Mouse (Mus musculus) heart, postnatal 0 days (tissue): Measurements from ENCODE around the gene 1700016D06Rik. TPM values are rescaled to one million over a fixed set of nuclear protein-coding genes. Genes with fewer than 3 reads are reported as not detected.
A peak's percentile ranks its signal among the peaks of the same experiment; 100 is the strongest.

ENCODE experiments used
- ATAC-seq: fragments of 200-750 bp; cut with Nextera tagmentation; 2 replicates; pipeline ENCODE4 v1.8.0; 2017; ENCODE audit warnings: low read depth, moderate number of reproducible peaks, moderate library complexity; ENCODE audit not compliant: insufficient read depth
- DNase-seq: peaks from one replicate; pipeline ENCODE4 v3.0.0-alpha.2; 2016; ENCODE audit warnings: low spot score
- H3K27ac ChIP-seq: fragments of 300-500 bp; sonication (generic); 2 replicates; pipeline ENCODE4 v1.5.1; 2014; ENCODE audit warnings: low read depth, mild to moderate bottlenecking
- H3K27me3 ChIP-seq: fragments of 300-500 bp; sonication (generic); 2 replicates; pipeline ENCODE4 v1.6.1; 2014; ENCODE audit warnings: low read length, mixed read lengths; ENCODE audit not compliant: control insufficient read depth, insufficient read depth
- H3K36me3 ChIP-seq: fragments of 300-500 bp; sonication (generic); replicated peaks from 2 replicates; pipeline ENCODE4 v1.6.1; 2014; ENCODE audit warnings: low read length, mixed read lengths; ENCODE audit not compliant: control insufficient read depth, insufficient read depth
- H3K4me1 ChIP-seq: fragments of 300-500 bp; sonication (generic); 2 replicates; pipeline ENCODE4 v1.6.1; 2014; ENCODE audit warnings: antibody characterized with exemption; ENCODE audit not compliant: control insufficient read depth, insufficient read depth
- H3K4me2 ChIP-seq: fragments of 300-500 bp; sonication (generic); 2 replicates; pipeline ENCODE4 v1.6.1; 2014; ENCODE audit warnings: low read depth, mild to moderate bottlenecking, low read length, moderate library complexity
- H3K4me3 ChIP-seq: fragments of 300-500 bp; sonication (generic); 2 replicates; pipeline ENCODE4 v1.5.1; 2014; ENCODE audit warnings: low read depth, low read length
- H3K9ac ChIP-seq: fragments of 300-500 bp; sonication (generic); replicated peaks from 2 replicates; pipeline ENCODE4 v1.6.1; 2014; ENCODE audit warnings: low read depth, low read length, mixed read lengths
- H3K9me3 ChIP-seq: fragments of 300-500 bp; sonication (generic); replicated peaks from 2 replicates; pipeline ENCODE4 v1.6.1; 2016; ENCODE audit warnings: low read length; ENCODE audit not compliant: control insufficient read depth
- CTCF ChIP-seq: IDR thresholded peaks from 2 replicates; pipeline ENCODE4 v1.5.1; 2016; ENCODE audit warnings: antibody characterized with exemption, control low read depth, low read depth
- EP300 ChIP-seq: IDR thresholded peaks from 2 replicates; pipeline ENCODE4 v1.6.1; 2016; ENCODE audit warnings: antibody characterized with exemption, low read depth
- WGBS: fragments of 180-500 bp; shearing (Covaris S2); extraction: QIAGEN DNeasy Blood & Tissue Kit; methylation state at CpG from one replicate; pipeline ENCODE4 v1.1.7; 2014; 5-methylcytosine and 5-hydroxymethylcytosine counted together
- polyA plus RNA-seq: library from polyadenylated mRNA; unstranded; fragments of >200 nt; fragmentation: Nextera tagmentation; extraction: Ambion mirVana; gene quantifications from 2 replicates; pipeline ENCODE4 v1.2.1, GENCODE M21; 2015
- total RNA-seq: library from RNA; depleted of rRNA; stranded (reverse); fragments of >200 nt; gene quantifications from 2 replicates; pipeline ENCODE4 v1.2.3, GENCODE M21; 2014; ENCODE audit warnings: low replicate concordance

1700016D06Rik gene
- total and polyA plus RNA-seq, 2 experiments from 2014 or later = not detected

GRCm38 (mm10) chr8:11637531-11637930 lies 63.3 kb downstream of the 1700016D06Rik start:
- 89% methylated on average over 7 of the region's 7 CpGs for WGBS
- no peak for DNase-seq
- H3K4me3 ChIP-seq = no peak overlapping the region
- no peaks in the 10 kb centered on the region for H3K36me3 ChIP-seq
- H3K4me2 ChIP-seq = no peak overlapping the region
- ATAC-seq = no peak
- no peaks in the 10 kb centered on the region for H3K9me3 ChIP-seq
- H3K4me1 ChIP-seq = peaks cover 19% of the 10 kb centered on the region
- TF ChIP-seq EP300 = no peak
- no peak for TF ChIP-seq CTCF
- no peak overlapping the region for H3K9ac ChIP-seq
- H3K27me3 ChIP-seq = no peaks in the 10 kb centered on the region
- no peak overlapping the region for H3K27ac ChIP-seq

GRCm38 (mm10) chr8:11636324-11637057 lies 64.4 kb downstream of the 1700016D06Rik start:
- peak overlapping the region; percentile 93 for H3K4me2 ChIP-seq
- H3K27ac ChIP-seq = peak overlapping the region; percentile 94
- TF ChIP-seq EP300 = no peak
- TF ChIP-seq CTCF = no peak
- H3K36me3 ChIP-seq = peaks cover 5% of the 10 kb centered on the region
- peaks cover 23% of the 10 kb centered on the region for H3K4me1 ChIP-seq
- ATAC-seq = peak; percentile 67
- H3K27me3 ChIP-seq = no peaks in the 10 kb centered on the region
- DNase-seq = peak; percentile 84
- 5% methylated on average over 30 of the region's 30 CpGs for WGBS
- no peak overlapping the region for H3K9ac ChIP-seq
- H3K9me3 ChIP-seq = no peaks in the 10 kb centered on the region
- H3K4me3 ChIP-seq = peak overlapping the region; percentile 86

GRCm38 (mm10) chr8:11635611-11636081 lies 65.2 kb downstream of the 1700016D06Rik start, which contains the start of gene Ankrd10:
Gene Ankrd10, minus strand, starts transcription at chr8:11635757.
- WGBS = 0% methylated on average over 38 of the region's 40 CpGs
- H3K4me3 ChIP-seq = peak within 1 kb of the TSS; percentile 86
- H3K9me3 ChIP-seq = no peaks in the 10 kb centered on the region
- DNase-seq (peak; percentile 96), ATAC-seq (peak; percentile 92)
- H3K27me3 ChIP-seq = no peaks in the 10 kb centered on the region
- H3K9ac ChIP-seq = peak within 1 kb of the TSS; percentile 78
- H3K36me3 ChIP-seq = peaks cover 14% of the 10 kb centered on the region
- H3K4me2 ChIP-seq = peak within 1 kb of the TSS; percentile 93
- peaks cover 23% of the 10 kb centered on the region for H3K4me1 ChIP-seq
- H3K27ac ChIP-seq = peak within 1 kb of the TSS; percentile 94
- no peak for TF ChIP-seq EP300
- no peak for TF ChIP-seq CTCF

GRCm38 (mm10) chr8:11635012-11635577 lies 65.8 kb downstream of the 1700016D06Rik start:
- Histone ChIP-seq H3K4me2 (peak overlapping the region; percentile 93), H3K27ac (peak overlapping the region; percentile 94), H3K9me3 (no peaks in the 10 kb centered on the region), H3K9ac (peak overlapping the region; percentile 78), H3K4me3 (peak overlapping the region; percentile 86), H3K27me3 (no peaks in the 10 kb centered on the region), H3K4me1 (peaks cover 23% of the 10 kb centered on the region), H3K36me3 (peaks cover 19% of the 10 kb centered on the region)
- DNase-seq = peak; percentile 86
- TF ChIP-seq EP300 (no peak), CTCF (no peak)
- peak; percentile 73 for ATAC-seq
- under 1% methylated on average over 69 of the region's 70 CpGs for WGBS

GRCm38 (mm10) chr8:11634331-11635011 lies 66.4 kb downstream of the 1700016D06Rik start:
- H3K4me1 ChIP-seq = peaks cover 26% of the 10 kb centered on the region
- WGBS = under 1% methylated on average over 39 of the region's 39 CpGs

More at GRCm38 (mm10) chr8:11634331-11635011, 66.4 kb downstream of the 1700016D06Rik start:
- no peaks in the 10 kb centered on the region for H3K27me3 ChIP-seq
- ATAC-seq (no peak), DNase-seq (peak; percentile 19)
- H3K27ac ChIP-seq = peak overlapping the region; percentile 94
- H3K4me3 ChIP-seq = peak overlapping the region; percentile 86
- H3K9me3 ChIP-seq = no peaks in the 10 kb centered on the region
- no peak for TF ChIP-seq CTCF
- TF ChIP-seq EP300 = no peak
- peaks cover 23% of the 10 kb centered on the region for H3K36me3 ChIP-seq
- H3K9ac ChIP-seq = peak overlapping the region; percentile 78
- H3K4me2 ChIP-seq = peak overlapping the region; percentile 93
